Mouse (Mus musculus) megakaryocyte, adult 5-6 weeks (primary cell): ENCODE measurements around the gene Klhl42. TPM values are rescaled to one million over a fixed set of nuclear protein-coding genes. Genes with fewer than 3 reads are reported as not detected.

Source experiments
- ATAC-seq: 2 replicates; pipeline ENCODE4 v1.8.0; 2016; ENCODE audit warnings: mild to moderate bottlenecking, inconsistent platforms; ENCODE audit not compliant: poor library complexity, severe bottlenecking
- total RNA-seq, 2 experiments: library from RNA; stranded (forward) in 1 of 2; stranded (reverse) in 1 of 2; fragments of 153-499, 151-499 nt in 1 of 2; fragments of 221-1000, 200-1000 nt in 1 of 2; gene quantifications; 2 replicates each; pipeline versions ENCODE4 v1.2.3 to v1.2.4; 2015 to 2017

The Klhl42 gene
- total RNA-seq (2015) (3.7 and 4.1 TPM in 2 replicates), total RNA-seq (2017) (5.0 TPM in 2 replicates)

GRCm38 (mm10) chr6:147091136-147092120 is at the start of gene Klhl42:
Gene Klhl42, plus strand, starts transcription at chr6:147091379.
- peak; percentile 85 for ATAC-seq

GRCm38 (mm10) chr6:147042291-147043290 is 48.6 kb upstream of the Klhl42 start, which contains the start of gene Mrps35:
Gene Mrps35, plus strand, starts transcription at chr6:147042764.
- peak; percentile 98 for ATAC-seq

GRCm38 (mm10) chr6:147043633-147044032 is 47.5 kb upstream of the Klhl42 start:
- no peak for ATAC-seq

GRCm38 (mm10) chr6:147049239-147049805 is 41.9 kb upstream of the Klhl42 start:
- no peak for ATAC-seq

- peak; percentile 79 for ATAC-seq
Measured at GRCm38 (mm10) chr6:147051666-147052065, 39.5 kb upstream of the Klhl42 start.

GRCm38 (mm10) chr6:147052440-147052839 is 38.7 kb upstream of the Klhl42 start:
- peak; percentile 61 for ATAC-seq

- ATAC-seq: no peak
Measured at GRCm38 (mm10) chr6:147053785-147054646, 37.2 kb upstream of the Klhl42 start.

- no peak for ATAC-seq
Measured at GRCm38 (mm10) chr6:147055374-147055977, 35.7 kb upstream of the Klhl42 start.

- ATAC-seq: no peak
Measured at GRCm38 (mm10) chr6:147059326-147059725, 31.9 kb upstream of the Klhl42 start.

GRCm38 (mm10) chr6:147061630-147062029 is 29.5 kb upstream of the Klhl42 start:
- ATAC-seq: no peak

GRCm38 (mm10) chr6:147062034-147062433 is 29.1 kb upstream of the Klhl42 start:
- no peak for ATAC-seq

- ATAC-seq: no peak
Measured at GRCm38 (mm10) chr6:147062694-147063093, 28.5 kb upstream of the Klhl42 start.

GRCm38 (mm10) chr6:147064226-147064943 is 26.8 kb upstream of the Klhl42 start:
- ATAC-seq: no peak

- no peak for ATAC-seq
Measured at GRCm38 (mm10) chr6:147064944-147065261, 26.3 kb upstream of the Klhl42 start.

- ATAC-seq: no peak
Measured at GRCm38 (mm10) chr6:147075808-147076387, 15.3 kb upstream of the Klhl42 start.

GRCm38 (mm10) chr6:147076878-147077277 is 14.3 kb upstream of the Klhl42 start:
- no peak for ATAC-seq

- 0 out of 2 replicates have a peak, but pooled peaks have one; percentile 4 for ATAC-seq
Measured at GRCm38 (mm10) chr6:147079919-147080318, 11.3 kb upstream of the Klhl42 start.

GRCm38 (mm10) chr6:147085398-147086040 is 5.7 kb upstream of the Klhl42 start:
- no peak for ATAC-seq
